Mouse (Mus musculus): ENCODE data around the gene Phxr2.

Gene Phxr2

GRCm38 (mm10) chr10:99086029-99086428, 40.1 kb downstream of the Phxr2 start:
- no peak for DNase-seq

DNA sequence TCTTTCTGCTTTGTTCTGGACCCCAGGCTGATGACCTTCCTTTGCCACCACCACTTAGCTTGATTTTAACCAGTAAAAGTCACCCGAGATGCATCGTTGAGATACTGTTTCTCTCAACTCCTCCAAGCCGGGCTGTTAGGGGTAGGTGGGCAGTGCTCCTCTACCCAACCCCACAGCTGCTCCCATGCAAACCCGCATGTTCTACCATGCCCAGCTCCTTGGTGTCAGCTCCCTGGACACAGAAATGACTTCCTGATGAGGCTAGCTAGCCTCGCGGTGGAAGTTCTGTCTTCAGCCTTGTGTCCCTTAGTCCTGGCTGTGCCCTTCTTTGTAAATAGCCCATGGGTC, 40.9 kb downstream of the Phxr2 start:
- DNase-seq, result no peak

DNA sequence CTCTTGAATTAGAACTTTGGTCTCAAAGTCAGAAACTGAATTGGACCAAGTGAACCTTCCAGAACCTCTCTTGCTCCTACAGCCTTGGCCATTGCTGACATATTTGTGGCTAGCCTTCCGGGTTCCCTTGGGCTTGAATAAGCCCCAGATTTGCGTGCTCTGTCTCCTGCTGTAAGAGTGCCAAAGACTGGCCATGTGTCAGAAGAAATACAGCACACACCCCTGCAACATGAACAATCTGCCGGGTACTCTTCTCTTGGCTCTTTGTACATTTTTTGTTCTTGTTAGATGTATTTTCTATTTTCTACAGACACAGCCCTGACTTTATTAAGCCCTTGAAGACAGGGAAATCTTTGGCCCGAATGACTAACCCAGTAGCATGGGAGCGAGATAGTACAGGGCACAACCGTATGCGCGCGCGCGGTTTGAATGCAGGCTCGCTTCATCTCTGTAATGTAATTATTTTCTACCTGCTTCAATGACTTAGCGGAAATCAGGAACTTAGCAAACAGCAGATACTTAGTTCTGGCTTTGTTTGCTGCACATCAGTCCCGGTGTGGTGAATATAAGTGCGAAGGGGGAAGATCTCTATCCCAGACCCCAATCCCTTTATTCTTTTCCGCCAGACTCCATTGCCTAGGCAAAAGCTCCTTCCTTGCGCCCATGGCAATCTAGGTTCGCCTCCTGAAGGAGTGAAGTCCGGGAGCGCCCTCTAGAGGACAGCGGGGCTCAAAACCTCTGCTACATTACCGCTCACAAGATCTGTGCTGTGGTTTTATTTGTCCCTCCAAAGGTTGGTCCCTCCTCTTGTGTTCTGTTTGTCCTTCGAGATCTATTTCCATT, 41.5 kb downstream of the Phxr2 start:
- DNase-seq, result peak; percentile 92

DNA sequence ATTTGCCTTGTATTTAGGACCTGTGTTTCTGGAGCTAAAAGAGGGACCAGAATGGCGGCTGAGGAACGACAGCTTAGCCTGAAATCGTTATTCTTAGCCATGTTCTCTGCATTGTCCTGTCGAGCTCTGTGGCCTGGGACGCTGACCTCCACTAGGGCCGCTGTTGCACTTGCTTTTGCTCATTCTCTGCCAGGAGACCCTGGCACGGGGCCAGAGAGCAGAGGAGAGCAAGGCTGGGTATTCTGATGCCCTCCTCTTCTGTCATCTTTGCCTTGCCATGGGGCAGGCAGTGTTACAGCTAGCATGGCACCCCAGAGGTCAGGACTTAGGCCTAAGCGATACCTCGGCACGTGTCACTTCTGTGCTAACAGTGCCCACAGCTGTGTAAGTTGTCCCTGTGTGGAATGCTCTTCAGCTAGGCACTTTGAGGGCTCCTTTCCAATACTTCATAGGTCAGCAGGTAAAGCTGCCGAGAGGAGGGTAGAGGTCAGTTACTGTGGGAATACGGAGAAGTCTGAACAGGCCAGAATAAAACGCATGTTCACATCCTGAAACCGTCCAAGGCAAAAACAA, 42.6 kb downstream of the Phxr2 start:
- DNase-seq, result no peak

DNA sequence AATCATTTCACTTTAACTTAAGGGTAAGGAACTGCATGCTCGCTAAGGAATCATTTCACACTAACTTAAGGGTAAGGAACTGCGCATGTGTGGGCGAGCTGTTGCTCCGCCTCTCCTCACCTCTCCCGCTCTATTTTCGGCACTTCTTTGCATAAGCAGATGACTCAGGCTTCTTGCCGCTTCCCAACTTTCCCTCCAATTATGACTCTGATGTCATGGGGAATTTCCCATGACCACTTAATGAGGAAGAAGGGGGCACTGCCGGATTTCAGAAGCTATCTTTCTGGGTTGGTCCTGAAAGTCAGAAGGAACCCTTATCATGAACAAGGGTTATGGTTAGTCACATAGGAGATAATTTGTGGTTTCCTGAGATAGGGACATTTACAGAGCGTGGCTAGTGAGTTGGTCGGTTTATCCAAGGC, 44.5 kb downstream of the Phxr2 start:
- DNase-seq, result no peak

DNA sequence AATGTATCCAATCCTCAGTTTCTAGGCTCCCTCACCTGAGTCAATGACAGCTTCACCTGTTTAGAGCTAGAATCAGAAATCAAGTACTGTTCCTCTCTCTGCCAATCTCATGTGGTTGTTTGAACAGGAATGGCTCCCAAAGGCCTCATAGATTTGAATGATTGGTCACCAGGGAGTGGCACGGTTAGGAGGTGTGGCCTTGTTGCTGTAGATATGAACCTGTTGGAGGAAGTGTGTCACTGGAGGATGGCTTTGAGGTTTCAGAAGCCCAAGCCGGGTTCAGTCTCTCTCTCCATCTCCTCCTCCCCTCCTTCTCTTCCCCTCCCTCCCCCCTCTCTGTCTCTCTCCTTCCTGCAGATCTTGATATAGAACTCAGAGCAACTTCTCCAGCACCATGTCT, 47.5 kb downstream of the Phxr2 start:
- no peak for DNase-seq

GRCm38 (mm10) chr10:99076113-99076895, 49.8 kb downstream of the Phxr2 start:
- peak; percentile 17 for DNase-seq
